Mouse (Mus musculus) MN1 (cell line): ENCODE results near the gene Gm45337.
A peak's percentile ranks its signal among the peaks of the same experiment; 100 is the strongest.

Source experiments
- DNase-seq: peaks from one replicate; pipeline ENCODE4 v3.0.0-alpha.2; 2016; ENCODE audit warnings: low spot score

Gene Gm45337

DNA sequence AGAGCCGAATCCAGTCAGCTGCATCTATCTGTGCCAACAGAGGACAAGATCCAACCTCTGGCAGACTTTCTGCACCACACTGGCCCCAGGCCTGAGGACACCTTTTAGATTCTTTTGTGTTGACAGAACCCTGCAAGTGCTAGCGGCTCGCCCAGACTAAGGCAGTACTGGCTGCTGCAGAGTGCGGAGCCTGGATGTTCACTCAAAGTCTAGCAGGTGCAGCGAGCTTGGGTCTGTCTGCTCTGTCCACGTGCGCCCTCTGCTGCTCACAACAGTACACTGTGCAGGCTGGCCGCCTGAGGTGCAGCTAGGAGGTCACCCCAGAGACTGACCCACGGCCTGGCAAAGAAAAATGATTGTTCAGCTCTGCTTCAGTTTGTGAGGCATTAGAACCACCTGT lies 46.6 kb downstream of the Gm45337 start:
- peak; percentile 87 for DNase-seq

DNA sequence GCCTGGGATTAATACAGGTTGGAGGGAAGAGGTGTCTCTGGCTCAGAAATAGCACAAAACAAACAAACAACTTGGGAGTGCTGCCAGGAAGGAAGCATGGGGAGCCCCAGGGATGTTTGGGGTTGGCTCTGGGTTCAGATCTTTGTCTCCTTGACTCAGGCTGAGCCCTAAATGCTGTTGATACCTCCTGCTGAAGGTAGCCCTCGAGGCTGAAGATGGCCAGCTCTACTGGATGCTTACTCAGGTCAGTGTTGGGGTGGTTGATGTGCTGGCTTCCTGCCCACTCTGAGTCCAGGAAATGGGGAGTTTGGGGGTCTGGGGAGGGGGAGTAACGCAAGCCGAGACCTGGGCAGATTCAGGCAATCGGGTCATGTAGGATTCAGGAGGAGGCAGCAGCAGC lies 47.7 kb downstream of the Gm45337 start:
- DNase-seq, result no peak

DNA sequence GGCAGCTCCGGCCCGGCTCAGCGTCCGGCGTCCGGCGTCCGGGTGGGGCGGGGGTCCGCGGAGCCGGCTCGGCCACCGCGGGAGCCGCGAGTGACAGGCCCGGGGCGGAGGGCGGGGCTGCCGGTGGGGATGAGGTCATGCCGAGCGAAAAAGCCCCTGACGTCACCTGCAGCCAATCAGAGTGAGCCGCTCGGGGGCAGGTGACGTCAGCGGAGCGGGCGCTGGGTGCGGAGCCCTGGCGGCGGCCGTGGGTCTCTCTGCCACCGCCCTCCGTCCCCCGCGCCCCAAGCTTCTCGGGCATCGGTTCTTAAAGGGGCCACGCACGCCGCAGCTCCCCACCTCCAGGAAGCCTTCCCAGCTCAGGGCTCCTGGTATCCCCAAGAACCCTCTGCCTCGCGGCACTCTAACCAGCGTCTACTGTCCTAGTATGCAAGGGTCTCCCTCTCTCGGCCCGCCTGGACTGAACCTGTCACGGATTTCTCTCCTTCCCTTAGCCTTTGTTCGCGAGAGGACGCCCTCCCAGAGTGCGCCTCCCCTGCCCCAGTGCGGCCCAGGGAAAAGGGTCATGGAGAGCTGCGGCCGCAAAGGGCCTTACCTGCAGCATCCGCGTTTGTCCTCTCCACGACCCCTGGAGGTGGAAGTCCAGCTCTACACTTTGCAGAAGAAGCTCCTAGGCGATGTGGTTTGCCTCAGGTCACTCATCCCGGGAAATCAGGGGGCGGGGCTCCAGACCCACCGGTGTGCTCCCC lies 49.0 kb downstream of the Gm45337 start, which contains the start of gene Dusp8:
TSS of gene Dusp8 (minus strand) at position 661 of the 749 bp plus-strand sequence.
- peak; percentile 95 for DNase-seq

DNA sequence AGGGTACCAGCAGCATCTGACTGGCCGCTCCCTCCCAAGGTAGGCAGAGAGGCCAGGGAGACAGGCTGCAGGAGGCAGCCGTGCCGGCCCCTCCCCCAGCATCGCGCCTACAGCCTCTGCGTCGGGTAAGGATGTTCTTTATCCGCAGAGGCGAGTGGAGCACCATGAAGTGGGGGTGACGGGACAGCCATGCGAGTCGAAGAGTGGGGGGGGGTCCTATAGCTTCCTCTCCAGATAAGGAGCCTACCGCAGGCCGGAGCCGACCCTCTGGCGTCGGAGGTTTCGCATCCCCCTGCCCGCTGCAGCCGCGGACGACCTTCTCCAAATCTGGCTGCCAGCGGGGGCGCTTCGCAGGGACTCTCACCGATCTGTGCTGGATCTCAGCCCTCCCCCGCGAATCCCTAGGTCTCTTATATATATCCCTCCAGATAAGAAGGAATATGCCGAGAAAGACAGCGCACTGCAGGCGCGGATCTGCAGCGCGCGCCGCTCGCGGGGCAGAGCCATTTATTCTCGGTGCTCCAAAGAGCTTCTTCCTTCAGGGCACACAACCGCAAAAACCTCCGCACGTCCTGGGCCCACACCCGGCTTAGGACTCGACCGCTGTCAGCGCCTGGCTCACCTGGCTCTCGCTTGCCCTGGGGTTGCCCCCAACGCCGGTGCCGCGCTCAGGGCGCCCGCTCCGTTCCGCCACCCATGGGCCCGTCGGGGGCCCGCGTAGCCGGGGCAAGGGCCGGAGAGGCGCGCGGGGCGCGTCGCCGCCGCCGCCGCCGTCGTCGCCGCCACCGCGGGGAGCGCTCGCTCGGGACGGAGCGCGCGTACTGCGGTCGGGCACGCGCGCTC lies 49.9 kb downstream of the Gm45337 start:
- DNase-seq, result peak; percentile 54

GRCm38 (mm10) chr7:142093696-142094240 lies 50.6 kb downstream of the Gm45337 start:
- DNase-seq, result peak; percentile 30
